Mouse (Mus musculus) liver, embryonic 18 days (tissue): ENCODE results near the gene Rnaseh1. TPM values are rescaled to one million over a fixed set of nuclear protein-coding genes. Genes with fewer than 3 reads are reported as not detected.

Experiments
- polyA plus RNA-seq: library from polyadenylated mRNA; depleted of rRNA; stranded (reverse); fragments of >200 nt; gene quantifications from 2 replicates; pipeline ENCODE4 v1.2.3, GENCODE M21; 2012; rRNA removed

Gene Rnaseh1
- 8.8 and 9.0 TPM in 2 replicates for polyA plus RNA-seq

GRCm38 (mm10) chr12:28649141-28650110, at the start of gene Rnaseh1:
TSS of gene Rnaseh1 (plus strand) at chr12:28649602.

GRCm38 (mm10) chr12:28623195-28623594, 26.2 kb upstream of the Rnaseh1 start, which contains the start of gene Colec11:
TSS of gene Colec11 (minus strand) at chr12:28623377.

GRCm38 (mm10) chr12:28635535-28636476, 13.6 kb upstream of the Rnaseh1 start, which contains the start of gene Rps7:
TSS of gene Rps7 (minus strand) at chr12:28635953.

GRCm38 (mm10) chr12:28675121-28675924, 25.9 kb downstream of the Rnaseh1 start, which contains the start of gene Adi1:
TSS of gene Adi1 (plus strand) at chr12:28675231.

Other genes starting within 250 kb of the Rnaseh1 start
- gene Dcdc2c, start 97.2 kb upstream of the Rnaseh1 start, polyA plus RNA-seq: not detected in 2 replicates
- gene Allc, start 67.1 kb upstream of the Rnaseh1 start, polyA plus RNA-seq: not detected in 2 replicates
- 18.5 and 20.9 TPM in 2 replicates for gene Colec11, start 26.2 kb upstream of the Rnaseh1 start, polyA plus RNA-seq
- 570 and 610 TPM in 2 replicates for gene Rps7, start 13.6 kb upstream of the Rnaseh1 start, polyA plus RNA-seq
- 32.8 and 32.9 TPM in 2 replicates for gene Adi1, start 25.6 kb downstream of the Rnaseh1 start, polyA plus RNA-seq
- gene Trappc12, start 100.9 kb downstream of the Rnaseh1 start, polyA plus RNA-seq: 10.5 and 10.6 TPM in 2 replicates
- gene Eipr1, start 102.2 kb downstream of the Rnaseh1 start, polyA plus RNA-seq: 9.5 and 10.1 TPM in 2 replicates